Mouse (Mus musculus) spleen, adult 2 months (tissue): ENCODE results near the gene Pvalb. TPM values are rescaled to one million over a fixed set of nuclear protein-coding genes. Genes with fewer than 3 reads are reported as not detected.
A peak's percentile ranks its signal among the peaks of the same experiment; 100 is the strongest.

Experiments
- DNase-seq, 2 experiments: peaks; one replicate each; pipeline versions ENCODE4 v3.0.0 to v3.0.0-alpha.2; 2012 to 2021; ENCODE audit warnings: low spot score in 2 of 2, low read depth in 1 of 2
- H3K27ac ChIP-seq: fragments of 200-500 bp; 2 replicates; pipeline ENCODE4 v1.5.1; 2012; ENCODE audit warnings: low read length, inconsistent platforms; ENCODE audit not compliant: insufficient read depth
- H3K27me3 ChIP-seq: fragments of 200-500 bp; 2 replicates; pipeline ENCODE4 v1.6.1; 2012; ENCODE audit warnings: mild to moderate bottlenecking, moderate library complexity, low read length, inconsistent platforms; ENCODE audit not compliant: control insufficient read depth, insufficient read depth
- H3K36me3 ChIP-seq: fragments of 200-500 bp; 2 replicates; pipeline ENCODE4 v1.6.1; 2012; ENCODE audit warnings: mild to moderate bottlenecking, low read length, inconsistent platforms; ENCODE audit not compliant: control insufficient read depth, insufficient read depth
- H3K4me1 ChIP-seq: fragments of 200-500 bp; 2 replicates; pipeline ENCODE4 v1.6.1; 2011; ENCODE audit warnings: inconsistent platforms; ENCODE audit not compliant: control insufficient read depth, insufficient read depth, insufficient read length
- H3K4me3 ChIP-seq: fragments of 200-500 bp; 2 replicates; pipeline ENCODE4 v1.5.1; 2011; ENCODE audit warnings: mild to moderate bottlenecking, inconsistent platforms; ENCODE audit not compliant: insufficient read depth, insufficient read length; ENCODE audit errors: extremely low read depth
- CTCF ChIP-seq: fragments of 200-500 bp; IDR thresholded peaks from 2 replicates; pipeline ENCODE4 v1.5.1; 2011; ENCODE audit warnings: mild to moderate bottlenecking, inconsistent platforms; ENCODE audit not compliant: insufficient read depth, insufficient read length, insufficient replicate concordance; ENCODE audit errors: extremely low read depth
- POLR2A ChIP-seq: fragments of 200-500 bp; IDR thresholded peaks from 2 replicates; pipeline ENCODE4 v1.6.1; 2011; ENCODE audit warnings: low read depth, low read length, inconsistent platforms
- WGBS: fragments of 180-500 bp; shearing (Covaris S2); methylation state at CpG from one replicate; pipeline ENCODE4 v1.1.7; 2018; 5-methylcytosine and 5-hydroxymethylcytosine counted together
- polyA plus RNA-seq: library from polyadenylated mRNA; depleted of rRNA; stranded (reverse); fragments of >200 nt; gene quantifications from 2 replicates; pipeline ENCODE4 v1.2.3, GENCODE M21; 2012

Pvalb gene
- polyA plus RNA-seq, 1 experiment: not detected

DNA sequence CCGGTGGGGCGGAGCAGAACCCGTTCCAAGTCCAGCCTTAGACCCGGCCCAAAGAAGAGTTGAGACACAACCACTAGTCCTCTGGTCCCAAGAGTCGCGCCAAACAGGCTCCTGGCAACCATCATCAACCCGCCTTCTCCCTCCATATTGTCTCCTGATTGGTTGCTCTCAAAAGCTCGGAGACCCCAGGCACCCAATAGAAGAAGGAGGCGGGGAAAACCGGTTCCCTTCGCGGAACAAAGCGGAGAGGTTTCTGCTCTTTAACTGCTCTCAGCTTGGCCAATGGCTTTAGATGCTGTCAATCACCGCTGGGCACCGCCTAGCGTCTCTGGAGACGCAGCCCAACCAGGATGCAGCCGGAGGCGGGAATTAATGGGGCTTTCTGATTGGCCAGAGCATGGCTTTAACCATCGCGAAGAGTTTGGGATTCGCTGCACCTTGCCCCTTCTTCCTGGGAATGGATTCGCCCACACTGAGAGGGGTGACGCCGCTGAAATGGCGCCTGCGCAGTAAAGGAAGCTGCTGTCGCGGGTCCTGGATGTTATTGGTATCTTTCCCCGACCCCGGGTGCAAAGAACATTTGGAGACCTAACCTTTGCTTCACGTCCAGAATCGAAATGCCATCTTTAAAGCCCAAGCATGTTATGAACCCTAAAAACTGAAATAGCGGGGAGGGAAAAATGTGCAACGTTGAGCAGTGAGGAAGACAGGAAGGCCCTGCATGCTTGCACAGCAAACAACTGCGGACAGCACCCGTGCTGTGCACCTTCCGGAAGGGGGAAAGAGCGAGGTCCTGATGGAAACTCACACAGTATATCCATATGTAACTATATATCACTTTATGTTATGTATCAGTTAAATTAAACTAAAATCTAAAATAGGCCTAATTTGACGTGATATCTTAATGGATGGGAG lies 32.0 kb downstream of the Pvalb start, which contains the start of gene Ift27:
Gene Ift27 (minus strand): TSS at position 136 of the 915 bp plus-strand sequence.
- no peaks in the 10 kb centered on the region for H3K27me3 ChIP-seq
- peak; percentile 96 to 99 for DNase-seq
- peak within 1 kb of the TSS; percentile 75 for H3K4me3 ChIP-seq
- peak within 1 kb of the TSS; percentile 53 for H3K27ac ChIP-seq
- no peak for TF ChIP-seq CTCF
- peak; percentile 58; the same call in 1 of the 2 replicates for TF ChIP-seq POLR2A
- peaks cover 20% of the 10 kb centered on the region; the same call in 1 of the 2 replicates for H3K4me1 ChIP-seq
- H3K36me3 ChIP-seq: no peaks in the 10 kb centered on the region
- WGBS: under 1% methylated on average over 40 of the region's 40 CpGs

DNA sequence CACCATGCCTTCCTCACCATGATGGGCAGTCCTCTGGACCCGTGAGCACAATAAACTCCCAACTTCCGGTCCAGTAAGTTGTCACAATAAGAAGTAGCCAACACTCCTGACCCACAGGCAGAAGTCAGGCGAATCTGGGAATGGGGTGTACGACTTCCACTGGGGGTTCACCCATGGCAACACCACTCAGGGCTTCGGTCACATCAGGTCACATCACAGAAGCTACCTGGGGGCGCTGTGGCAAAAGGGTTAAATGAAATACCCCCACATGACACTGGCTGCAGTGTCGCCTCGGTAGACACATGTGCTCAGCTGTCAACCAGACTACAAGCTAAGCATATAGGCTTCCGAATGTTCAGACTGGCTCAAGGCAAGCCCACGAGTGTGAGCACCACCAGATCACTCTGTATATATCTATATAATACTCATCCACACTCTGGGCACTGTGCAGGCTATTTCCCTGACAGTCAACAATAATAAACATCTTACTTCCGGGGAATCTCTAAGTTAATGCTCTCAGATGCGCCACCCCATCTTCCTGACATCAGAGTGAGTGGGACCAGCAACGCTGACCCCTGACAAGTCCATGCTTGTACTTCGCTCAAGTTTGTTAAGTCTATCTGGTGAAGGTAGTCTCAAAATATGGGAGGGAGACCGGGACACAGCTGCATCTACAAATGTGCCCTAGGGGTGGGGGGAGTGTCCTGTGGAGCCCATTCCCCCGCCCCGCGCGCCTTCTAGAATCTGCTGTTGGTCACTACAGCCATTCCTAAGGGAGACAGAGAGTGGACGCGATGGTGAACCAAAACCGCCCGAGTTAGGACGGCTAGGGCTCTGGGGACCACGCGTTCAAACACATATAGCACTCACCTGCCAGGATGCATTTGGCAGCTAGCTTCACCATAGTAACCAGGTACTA lies 33.0 kb downstream of the Pvalb start:
- WGBS: 25% methylated on average over 26 of the region's 26 CpGs
- Histone ChIP-seq H3K4me3 (peak overlapping the region; percentile 75), H3K27me3 (no peaks in the 10 kb centered on the region), H3K4me1 (peaks cover 20% of the 10 kb centered on the region; the same call in 1 of the 2 replicates), H3K27ac (no peak overlapping the region), H3K36me3 (no peaks in the 10 kb centered on the region)
- DNase-seq: no peak
- TF ChIP-seq CTCF (no peak), POLR2A (no peak)

DNA sequence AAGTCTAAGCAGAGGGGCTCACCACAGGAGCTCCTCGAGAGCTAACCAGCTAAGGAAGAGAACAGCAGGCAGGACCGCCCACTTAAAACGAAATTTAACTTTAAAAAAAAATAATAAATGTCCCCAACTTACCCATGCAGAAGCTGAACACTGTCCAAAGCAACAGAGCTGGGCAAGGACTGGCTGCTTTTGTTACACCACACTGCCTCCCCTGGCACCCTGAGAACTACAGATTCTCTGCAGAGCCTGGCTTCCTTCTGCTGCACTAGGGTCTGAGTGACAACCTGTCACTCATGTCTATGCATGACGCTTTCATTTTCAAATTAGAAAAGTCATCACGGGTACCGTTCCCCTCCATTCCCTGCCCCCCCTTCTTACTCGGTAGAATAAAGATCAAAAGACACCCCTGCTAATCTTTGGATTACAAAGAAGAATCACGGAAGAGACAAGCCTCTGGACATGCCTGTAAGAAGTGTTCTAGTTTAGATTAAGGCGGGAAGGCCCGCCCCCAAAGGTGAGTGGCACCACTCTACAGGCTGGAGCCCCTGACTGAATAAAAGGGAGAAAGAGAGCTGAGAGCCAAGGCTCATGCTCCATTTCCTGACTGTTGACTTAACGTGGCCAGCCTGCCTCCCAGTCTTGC lies 33.8 kb downstream of the Pvalb start:
- 51% methylated on average over 11 of the region's 11 CpGs for WGBS
- H3K27ac ChIP-seq: peak overlapping the region; percentile 46
- no peak overlapping the region; the same call in 1 of the 2 replicates for H3K4me3 ChIP-seq
- H3K27me3 ChIP-seq: no peaks in the 10 kb centered on the region
- no peaks in the 10 kb centered on the region for H3K36me3 ChIP-seq
- peak; percentile 28 to 64 for DNase-seq
- peaks cover 20% of the 10 kb centered on the region; the same call in 1 of the 2 replicates for H3K4me1 ChIP-seq
- TF ChIP-seq POLR2A (no peak), CTCF (no peak; the same call in 1 of the 2 replicates)

DNA sequence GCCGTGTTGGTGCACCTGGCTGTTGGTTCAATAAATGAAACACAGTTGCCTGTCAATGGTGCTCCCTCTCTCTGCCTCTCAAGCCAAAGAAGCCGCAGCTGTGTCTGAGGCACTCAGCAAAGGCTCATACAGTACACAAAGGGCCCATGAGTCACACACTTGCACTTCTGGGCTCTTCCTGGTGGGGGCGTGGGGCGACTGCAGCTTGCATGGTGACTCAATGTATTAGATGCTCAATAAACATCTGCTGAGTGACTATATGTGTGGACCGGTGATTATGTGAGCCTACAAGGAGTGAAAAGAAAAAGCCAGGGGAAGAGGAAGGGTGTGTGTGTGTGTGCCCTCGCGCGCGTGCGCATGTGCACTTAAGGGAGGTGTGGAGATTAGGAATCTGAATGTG lies 34.5 kb downstream of the Pvalb start:
- Histone ChIP-seq H3K4me3 (no peak overlapping the region), H3K36me3 (no peaks in the 10 kb centered on the region), H3K4me1 (peaks cover 20% of the 10 kb centered on the region; the same call in 1 of the 2 replicates), H3K27me3 (no peaks in the 10 kb centered on the region), H3K27ac (peak overlapping the region; percentile 46)
- 85% methylated on average over 10 of the region's 10 CpGs for WGBS
- DNase-seq: peak in 1 of 2 experiments; percentile 36
- no peak for TF ChIP-seq POLR2A
- TF ChIP-seq CTCF: no peak

DNA sequence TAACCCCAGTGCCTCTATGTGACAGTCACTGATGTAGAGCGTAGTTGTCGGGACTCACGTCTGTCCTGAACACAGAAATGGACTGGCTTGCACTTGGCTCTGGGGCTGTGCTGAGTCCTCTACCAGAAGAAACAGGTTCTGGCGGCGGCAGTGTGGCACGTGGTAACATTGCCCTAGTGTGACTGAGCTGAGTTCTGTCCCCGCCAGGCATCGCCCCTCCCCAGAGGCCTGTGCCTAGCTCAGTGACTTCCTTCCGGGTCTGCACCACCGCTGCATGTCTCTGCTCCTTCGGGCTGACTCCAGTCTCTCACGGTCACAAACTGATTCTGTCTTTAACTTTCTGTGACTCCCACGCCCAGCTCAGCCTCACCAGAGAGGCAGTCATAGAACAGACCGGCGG lies 35.5 kb downstream of the Pvalb start:
- 56% methylated on average over 15 of the region's 15 CpGs for WGBS
- Histone ChIP-seq H3K4me3 (peak overlapping the region; percentile 40; the same call in 1 of the 2 replicates), H3K4me1 (peaks cover 24% of the 10 kb centered on the region), H3K36me3 (no peaks in the 10 kb centered on the region; the same call in 1 of the 2 replicates), H3K27me3 (no peaks in the 10 kb centered on the region), H3K27ac (peak overlapping the region; percentile 82)
- TF ChIP-seq CTCF (no peak), POLR2A (peak; percentile 42)
- peak; percentile 49 to 86 for DNase-seq

DNA sequence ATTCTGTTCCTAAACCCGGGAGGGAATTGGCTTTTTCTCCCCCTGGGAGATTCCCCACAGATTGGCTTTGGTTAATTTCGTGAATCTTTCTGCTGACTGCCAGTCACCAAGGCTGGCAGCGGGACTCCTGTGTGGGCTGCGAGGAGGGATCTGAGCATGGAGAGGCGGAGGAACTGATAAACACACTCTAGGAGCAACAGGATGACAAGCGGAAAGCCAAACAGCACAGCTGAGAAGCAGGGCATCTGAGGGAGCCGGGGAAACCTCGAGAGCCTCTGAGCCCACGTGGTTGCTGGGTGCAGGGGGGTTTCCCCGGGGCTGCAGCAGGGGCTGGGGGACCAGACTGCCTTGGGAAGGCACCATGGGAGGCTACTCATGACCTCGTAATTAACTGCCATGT lies 36.6 kb downstream of the Pvalb start:
- Histone ChIP-seq H3K4me3 (no peak overlapping the region), H3K4me1 (peaks cover 30% of the 10 kb centered on the region), H3K27me3 (no peaks in the 10 kb centered on the region), H3K27ac (no peak overlapping the region), H3K36me3 (no peaks in the 10 kb centered on the region; the same call in 1 of the 2 replicates)
- DNase-seq: no peak
- TF ChIP-seq CTCF (no peak), POLR2A (no peak)
- 80% methylated on average over 10 of the region's 11 CpGs for whole genome bisulfite sequencing
